Mouse (Mus musculus): ENCODE results near the gene 4933428G20Rik.

The 4933428G20Rik gene

GRCm38 (mm10) chr11:97532950-97533582, 32.9 kb upstream of the 4933428G20Rik start:
- DNase-seq (ENCODE audit: low spot score), result no peak

GRCm38 (mm10) chr11:97532354-97532753, 32.2 kb upstream of the 4933428G20Rik start:
- DNase-seq (ENCODE audit: low spot score), result no peak

GRCm38 (mm10) chr11:97531381-97532260, 31.5 kb upstream of the 4933428G20Rik start:
- DNase-seq (ENCODE audit: low spot score), result peak; percentile 81

- DNase-seq (ENCODE audit: low spot score), result no peak
Measured at GRCm38 (mm10) chr11:97530961-97531360, 30.8 kb upstream of the 4933428G20Rik start.

- no peak for DNase-seq (ENCODE audit: low spot score)
Measured at GRCm38 (mm10) chr11:97530069-97530468, 29.9 kb upstream of the 4933428G20Rik start.

GRCm38 (mm10) chr11:97528282-97528808, 28.2 kb upstream of the 4933428G20Rik start:
- no peak for DNase-seq (ENCODE audit: low spot score)

- no peak for DNase-seq (ENCODE audit: low spot score)
Measured at GRCm38 (mm10) chr11:97525313-97525712, 25.2 kb upstream of the 4933428G20Rik start.

- no peak for DNase-seq (ENCODE audit: low spot score)
Measured at GRCm38 (mm10) chr11:97524306-97524705, 24.2 kb upstream of the 4933428G20Rik start.

GRCm38 (mm10) chr11:97523827-97524261, 23.7 kb upstream of the 4933428G20Rik start:
- DNase-seq (ENCODE audit: low spot score), result no peak

- DNase-seq (ENCODE audit: low spot score), result no peak
Measured at GRCm38 (mm10) chr11:97523107-97523506, 23.0 kb upstream of the 4933428G20Rik start.

- DNase-seq (ENCODE audit: low spot score), result no peak
Measured at GRCm38 (mm10) chr11:97521741-97522474, 21.8 kb upstream of the 4933428G20Rik start.

- DNase-seq (ENCODE audit: low spot score), result no peak
Measured at GRCm38 (mm10) chr11:97520541-97520940, 20.4 kb upstream of the 4933428G20Rik start.

- DNase-seq (ENCODE audit: low spot score), result no peak
Measured at GRCm38 (mm10) chr11:97513066-97513465, 12.9 kb upstream of the 4933428G20Rik start.

- no peak for DNase-seq (ENCODE audit: low spot score)
Measured at GRCm38 (mm10) chr11:97512511-97512910, 12.4 kb upstream of the 4933428G20Rik start.

GRCm38 (mm10) chr11:97511661-97512369, 11.7 kb upstream of the 4933428G20Rik start:
- DNase-seq (ENCODE audit: low spot score), result peak; percentile 69

GRCm38 (mm10) chr11:97510966-97511660, 11.0 kb upstream of the 4933428G20Rik start:
- peak; percentile 64 for DNase-seq (ENCODE audit: low spot score)

- no peak for DNase-seq (ENCODE audit: low spot score)
Measured at GRCm38 (mm10) chr11:97509715-97510485, 9.8 kb upstream of the 4933428G20Rik start.

- DNase-seq (ENCODE audit: low spot score), result no peak
Measured at GRCm38 (mm10) chr11:97509058-97509457, 8.9 kb upstream of the 4933428G20Rik start.

- DNase-seq (ENCODE audit: low spot score), result no peak
Measured at GRCm38 (mm10) chr11:97508198-97508597, 8.1 kb upstream of the 4933428G20Rik start.

GRCm38 (mm10) chr11:97506331-97506730, 6.2 kb upstream of the 4933428G20Rik start:
- DNase-seq (ENCODE audit: low spot score), result no peak
